Mouse (Mus musculus) lung, postnatal 10 days (tissue): ENCODE results near the gene Tomm20l.
"Not testable (repeated sequence)": the region's sequence is repeated elsewhere in the genome, so short reads cannot be mapped to it uniquely, and the experiment has no call there.

ENCODE experiments used
- DNase-seq: peaks from one replicate; pipeline ENCODE4 v3.0.0; 2021

Gene Tomm20l

DNA sequence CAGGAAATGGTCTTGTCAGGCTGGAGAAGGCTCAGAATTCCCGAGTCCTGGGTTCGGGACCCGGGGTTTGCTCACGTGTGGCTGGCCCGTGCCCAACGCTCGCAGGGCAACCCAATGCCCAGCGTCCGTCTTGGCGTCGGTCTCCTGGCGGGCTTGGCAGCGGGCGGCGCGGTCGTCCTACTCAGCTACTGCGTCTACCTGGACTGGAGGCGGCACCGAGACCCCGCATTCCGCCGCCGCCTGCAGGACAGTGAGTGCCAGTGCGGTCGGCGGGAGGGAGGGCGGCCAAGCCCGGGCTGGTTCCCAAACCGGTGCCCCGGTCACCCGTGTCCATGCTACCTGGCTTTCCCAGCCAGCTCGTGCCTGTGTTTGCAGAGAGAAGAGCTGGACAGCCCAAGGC is at the start of gene Tomm20l:
Gene Tomm20l, plus strand, starts transcription at position 98 of the 400 bp plus-strand sequence.
- DNase-seq, result peak; percentile 58

DNA sequence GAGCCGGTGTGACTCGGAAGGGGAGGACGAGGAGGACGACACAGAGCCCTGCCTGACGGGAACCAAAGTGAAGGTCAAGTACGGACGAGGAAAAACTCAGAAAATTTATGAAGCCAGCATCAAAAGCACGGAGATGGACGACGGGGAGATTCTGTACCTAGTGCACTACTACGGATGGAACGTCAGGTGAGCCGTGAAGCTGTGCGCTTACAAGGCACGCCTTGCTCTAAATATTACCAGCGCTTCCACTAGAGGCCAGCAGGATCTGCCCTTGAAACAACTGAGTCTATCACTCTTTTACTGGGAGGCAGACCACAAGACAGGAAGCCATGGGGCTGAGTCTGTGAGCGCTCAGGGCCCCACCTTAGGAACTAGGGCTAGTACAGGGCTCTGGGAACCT is 41.4 kb upstream of the Tomm20l start:
- no peak for DNase-seq

- no peak for DNase-seq
Observed at GRCm38 (mm10) chr12:71072048-71072447, 39.2 kb upstream of the Tomm20l start.

DNA sequence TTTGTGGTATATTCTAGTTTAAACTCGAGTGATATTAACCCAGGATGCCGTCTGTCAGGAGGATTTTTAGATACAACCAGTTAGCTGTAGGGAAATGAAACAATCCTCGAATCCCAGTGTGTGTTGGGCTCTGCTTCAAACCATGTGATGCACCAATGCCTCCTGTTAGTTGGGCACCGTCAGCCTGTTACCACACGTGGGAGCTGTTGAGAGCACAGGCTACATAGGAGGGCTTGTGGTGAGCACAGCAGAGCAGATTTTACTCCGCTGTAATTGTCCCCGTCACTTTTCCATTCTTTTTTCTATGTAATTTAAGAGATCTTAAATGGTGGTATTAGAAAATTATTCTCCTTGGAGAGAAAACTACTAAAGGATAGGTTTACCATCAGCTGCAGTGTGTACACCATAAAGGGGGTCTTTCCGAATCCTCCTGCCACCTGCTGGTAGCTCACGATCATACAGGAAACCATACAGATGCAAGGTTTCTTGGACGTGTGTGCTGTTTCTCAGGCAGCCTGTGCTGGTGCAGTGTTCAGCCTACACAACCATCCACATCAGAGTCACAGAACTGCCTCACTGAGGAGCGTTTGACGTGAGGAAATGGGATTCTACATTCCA is 38.0 kb upstream of the Tomm20l start:
- DNase-seq, result peak; percentile 59

DNA sequence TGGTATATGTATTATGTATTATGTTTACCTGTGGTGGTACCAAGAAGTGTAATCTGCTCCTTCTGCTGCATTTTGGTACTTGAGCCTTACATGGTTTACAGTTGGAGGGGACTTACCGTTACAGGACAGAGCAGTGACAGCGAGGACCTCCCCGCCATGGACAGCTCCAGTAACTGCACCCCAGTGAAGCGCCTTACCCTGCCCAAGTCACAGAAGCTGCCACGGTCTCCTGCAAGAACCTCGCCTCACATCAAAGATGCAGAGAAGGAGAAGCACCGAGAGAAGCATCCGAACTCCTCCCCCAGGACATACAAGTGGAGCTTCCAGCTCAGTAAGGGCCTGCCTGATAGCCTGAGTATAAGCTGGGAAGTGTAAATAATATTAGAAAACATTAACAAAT is 24.9 kb upstream of the Tomm20l start:
- DNase-seq, result no peak

- not testable (repeated sequence) for DNase-seq
Observed at GRCm38 (mm10) chr12:71104275-71104674, 7.0 kb upstream of the Tomm20l start.

DNA sequence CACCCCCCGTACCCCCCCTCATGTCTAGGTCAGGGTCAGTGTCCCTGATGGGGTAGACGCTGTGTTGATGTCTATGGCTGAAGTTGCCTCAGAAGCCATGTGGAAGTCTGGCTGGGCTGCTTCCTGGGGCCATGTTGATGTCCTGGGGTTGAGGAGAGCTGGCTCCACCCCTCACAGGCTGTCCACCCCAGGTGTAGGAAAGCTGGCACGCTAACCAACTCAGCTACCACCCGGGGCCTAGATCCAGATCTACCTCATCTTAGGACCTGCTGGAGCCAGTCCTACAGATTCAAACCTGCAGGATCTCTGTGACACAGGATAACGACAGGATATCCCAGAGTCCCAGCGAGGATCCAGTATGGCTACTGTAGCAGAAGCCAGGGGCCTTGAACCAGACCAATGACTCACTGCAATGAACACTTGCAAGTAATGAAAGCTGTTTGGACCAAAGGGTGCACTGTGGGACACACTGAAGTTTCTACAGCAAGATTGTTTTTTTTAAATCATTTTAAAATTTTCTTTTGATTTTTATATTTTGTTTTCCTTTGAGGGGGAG is 3.9 kb upstream of the Tomm20l start:
- no peak for DNase-seq

DNA sequence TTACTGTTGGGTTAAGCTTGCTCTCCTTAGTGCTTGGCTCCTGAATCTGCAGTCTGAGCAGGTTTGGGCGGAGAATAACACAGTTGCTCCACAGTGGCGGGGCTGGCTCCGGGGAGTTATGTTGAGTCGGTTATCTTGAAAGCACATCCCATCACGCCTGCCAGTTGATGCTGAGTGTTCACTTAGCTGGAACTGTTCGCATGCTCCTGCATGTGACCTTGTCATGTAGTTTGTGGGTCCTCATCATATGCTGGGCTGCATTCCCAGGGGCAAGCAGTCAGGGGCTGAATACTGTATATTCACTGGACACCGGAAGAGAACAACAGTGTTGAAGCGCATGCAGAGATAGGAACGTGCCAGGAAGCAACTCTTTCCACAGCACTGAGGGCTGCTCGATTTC is 1.8 kb downstream of the Tomm20l start:
- peak; percentile 17 for DNase-seq

- peak; percentile 72 for DNase-seq
Observed at GRCm38 (mm10) chr12:71113675-71114288, 2.6 kb downstream of the Tomm20l start.

GRCm38 (mm10) chr12:71116411-71116810 is 5.2 kb downstream of the Tomm20l start:
- DNase-seq, result no peak

- DNase-seq, result no peak
Observed at GRCm38 (mm10) chr12:71122731-71123130, 11.5 kb downstream of the Tomm20l start.

- no peak for DNase-seq
Observed at GRCm38 (mm10) chr12:71123286-71123685, 12.1 kb downstream of the Tomm20l start.

DNA sequence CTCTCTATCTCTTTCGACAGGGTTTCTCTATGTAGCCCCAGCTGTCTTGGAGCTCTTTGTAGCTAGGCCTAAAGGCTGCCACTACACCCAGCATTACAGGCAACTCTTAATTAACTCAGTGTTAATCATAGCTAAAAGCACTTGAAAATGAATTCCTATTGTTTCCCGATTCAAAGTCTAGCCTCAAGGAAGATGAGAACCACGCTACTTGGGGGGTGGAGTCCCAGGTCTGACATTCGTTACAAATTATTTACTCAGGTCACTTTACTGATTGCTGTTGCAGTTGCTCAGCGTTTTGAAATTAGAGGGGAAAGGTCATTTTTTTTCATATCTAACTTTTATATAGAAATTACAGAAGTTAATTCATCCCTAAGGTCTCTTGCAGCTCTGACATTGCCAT is 24.4 kb downstream of the Tomm20l start:
- DNase-seq, result no peak

- peak; percentile 80 for DNase-seq
Observed at GRCm38 (mm10) chr12:71136130-71136973, 25.1 kb downstream of the Tomm20l start, which contains the start of the genes Timm9 and 2700049A03Rik. Timm9 (minus strand) TSS chr12:71136684. 2700049A03Rik (plus strand) TSS chr12:71136848.

DNA sequence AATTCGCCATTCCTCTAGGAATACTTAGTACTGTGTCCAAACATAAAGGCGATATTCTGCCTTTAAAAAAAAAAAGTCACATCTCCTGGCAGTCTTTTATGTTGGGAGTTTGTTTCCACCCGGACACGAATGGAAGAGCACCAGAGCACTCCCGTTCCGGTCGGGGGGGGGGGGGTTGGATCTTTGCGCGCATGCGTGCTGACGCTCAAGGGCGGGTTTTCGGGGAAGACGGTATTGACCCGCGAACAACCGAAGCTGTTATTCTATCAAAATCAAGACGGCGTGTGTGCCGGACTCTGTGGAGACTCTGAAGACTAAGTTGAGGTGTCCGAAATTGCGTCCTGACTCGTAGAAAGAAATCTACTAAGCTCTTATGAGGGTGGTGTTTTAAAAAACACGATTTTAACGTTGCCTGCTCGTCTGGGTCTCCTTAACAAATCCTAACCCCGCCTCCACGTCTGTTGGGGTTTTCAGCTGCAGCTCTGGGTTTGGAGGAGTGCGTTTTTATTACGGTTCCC is 25.8 kb downstream of the Tomm20l start:
- peak; percentile 90 for DNase-seq

- DNase-seq, result no peak
Observed at GRCm38 (mm10) chr12:71137686-71138085, 26.5 kb downstream of the Tomm20l start.

DNA sequence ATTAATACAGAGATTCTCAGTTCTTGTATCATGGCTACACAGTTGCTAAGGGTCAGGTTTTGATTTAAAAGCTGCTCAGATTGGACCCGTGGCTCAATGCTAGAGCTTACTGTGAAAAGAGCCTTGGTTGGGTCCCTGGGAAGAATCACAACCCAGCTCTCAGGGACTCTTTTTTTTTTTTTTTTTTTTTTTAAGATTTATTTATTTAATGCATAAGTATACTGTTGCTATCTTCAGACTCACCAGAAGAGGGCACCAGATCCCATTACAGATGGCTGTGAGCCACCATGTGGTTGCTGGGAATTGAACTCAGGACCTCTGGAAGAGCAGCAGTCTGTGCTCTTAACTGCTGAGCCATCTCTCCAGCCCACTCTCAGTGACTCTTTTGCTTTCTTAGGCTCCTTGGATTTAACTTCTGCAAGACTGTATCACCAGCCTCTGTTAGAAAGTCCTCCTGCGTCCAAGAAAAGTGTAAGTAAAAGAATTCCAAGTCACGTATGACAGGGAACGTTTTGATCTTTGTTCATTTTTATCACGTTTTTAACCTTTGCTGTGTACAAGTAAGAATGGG is 28.1 kb downstream of the Tomm20l start:
- DNase-seq, result no peak

DNA sequence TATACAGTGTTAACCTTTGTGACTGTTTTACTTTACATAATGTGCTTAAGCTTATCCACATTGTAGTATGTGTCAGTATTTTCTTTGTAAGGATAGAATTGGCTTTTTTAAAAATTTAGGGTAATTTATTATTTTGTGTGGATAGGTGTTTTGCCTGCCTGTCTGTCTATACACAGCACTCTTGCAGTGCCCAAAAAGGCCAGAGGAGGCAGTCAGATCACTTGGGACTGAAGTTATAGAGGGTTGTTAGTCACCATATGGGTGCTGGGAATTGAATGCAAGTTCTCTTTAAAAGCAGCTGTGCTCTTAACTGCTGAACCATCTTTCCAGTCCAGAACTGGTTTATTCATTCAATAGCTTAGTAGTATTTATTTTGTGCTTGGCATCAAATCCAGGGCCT is 30.0 kb downstream of the Tomm20l start:
- no peak for DNase-seq

DNA sequence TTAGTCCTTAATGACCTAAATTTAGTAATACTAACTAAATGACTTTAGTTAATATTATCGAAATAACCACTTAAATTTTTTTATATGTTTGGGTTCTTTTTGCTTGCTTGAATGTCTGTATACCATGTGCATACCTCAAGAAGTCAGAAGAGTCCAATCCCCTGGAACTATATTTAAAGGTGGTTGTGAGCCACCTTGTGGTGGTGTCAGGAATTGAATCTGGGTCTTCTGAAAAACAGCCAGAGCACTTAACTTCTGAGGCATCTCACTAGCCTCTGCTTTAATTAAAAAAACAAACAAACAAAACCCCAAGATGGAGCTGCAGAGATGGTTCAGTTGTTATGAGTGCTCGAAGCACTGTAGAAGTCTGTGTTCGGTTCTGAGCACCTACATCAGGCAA is 36.4 kb downstream of the Tomm20l start:
- DNase-seq, result peak; percentile 60

DNA sequence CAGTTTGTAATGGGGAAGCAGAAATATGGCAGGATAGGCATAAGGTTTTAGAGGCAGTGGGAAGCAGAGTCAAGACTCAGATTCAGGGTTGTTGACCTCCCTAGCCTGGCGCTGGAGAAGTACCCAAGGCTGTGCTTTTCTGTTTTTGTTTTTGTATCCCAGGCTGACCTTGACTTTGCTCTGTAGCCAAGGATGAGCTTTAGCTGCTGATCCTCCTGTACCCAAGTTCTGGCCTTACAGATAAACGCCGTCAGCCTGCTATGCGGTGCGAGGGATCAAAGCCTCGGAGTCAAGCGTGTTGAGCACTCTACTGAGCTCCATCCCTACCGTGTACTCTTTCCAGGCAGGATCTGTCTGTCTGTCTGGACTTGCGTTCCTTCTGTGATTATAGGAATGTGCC is 37.6 kb downstream of the Tomm20l start:
- no peak for DNase-seq

- no peak for DNase-seq
Observed at GRCm38 (mm10) chr12:71149456-71149855, 38.2 kb downstream of the Tomm20l start.

- no peak for DNase-seq
Observed at GRCm38 (mm10) chr12:71150167-71150566, 38.9 kb downstream of the Tomm20l start.

GRCm38 (mm10) chr12:71154979-71155378 is 43.8 kb downstream of the Tomm20l start:
- DNase-seq, result no peak
